Mouse (Mus musculus): ENCODE data around the gene Sctr. TPM values are rescaled to one million over a fixed set of nuclear protein-coding genes. Genes with fewer than 3 reads are reported as not detected.
A peak's percentile ranks its signal among the peaks of the same experiment; 100 is the strongest.

Gene Sctr
- polyA plus RNA-seq, 1 experiment from 2014 or later = 1.0 TPM

DNA sequence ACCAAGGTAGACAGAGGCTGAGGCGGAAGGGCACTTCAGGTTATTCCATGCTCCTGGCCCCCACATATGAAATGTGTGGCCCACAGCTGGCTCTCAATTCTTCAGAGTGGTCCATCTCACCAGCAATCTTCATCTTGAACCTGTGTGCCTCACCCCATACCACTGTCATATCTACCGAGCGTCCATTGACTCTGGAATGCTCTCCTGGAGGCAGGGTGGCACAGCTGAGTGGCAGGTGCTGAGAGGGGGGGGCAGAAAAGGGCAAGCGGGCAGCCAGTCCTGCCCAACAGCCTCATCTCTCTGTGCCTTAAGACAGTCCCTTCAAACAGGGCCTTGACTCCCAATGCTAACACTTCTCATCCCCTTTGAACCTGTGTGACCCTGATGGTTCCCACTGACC lies 64.4 kb downstream of the Sctr start:
- Histone ChIP-seq H3K36me3 (ENCODE audit: control insufficient read depth, insufficient read depth, low read length) (no peaks in the 10 kb centered on the region), H3K4me1 (ENCODE audit: control insufficient read depth, insufficient read depth, low read length) (peaks cover 9% of the 10 kb centered on the region), H3K4me2 (ENCODE audit: low read length) (no peak overlapping the region), H3K9me3 (replicated peaks; ENCODE audit: control insufficient read depth, low read length, poor library complexity, severe bottlenecking) (no peaks in the 10 kb centered on the region), H3K27ac (ENCODE audit: low read length) (no peak overlapping the region), H3K9ac (ENCODE audit: low read depth, low read length) (no peak overlapping the region), H3K4me3 (ENCODE audit: low read depth, low read length) (no peak overlapping the region), H3K27me3 (ENCODE audit: control insufficient read depth, insufficient read depth, low read depth, low read length) (peaks cover 21% of the 10 kb centered on the region)
- 93% methylated on average over 4 of the region's 4 CpGs for WGBS
- no peak for ATAC-seq

DNA sequence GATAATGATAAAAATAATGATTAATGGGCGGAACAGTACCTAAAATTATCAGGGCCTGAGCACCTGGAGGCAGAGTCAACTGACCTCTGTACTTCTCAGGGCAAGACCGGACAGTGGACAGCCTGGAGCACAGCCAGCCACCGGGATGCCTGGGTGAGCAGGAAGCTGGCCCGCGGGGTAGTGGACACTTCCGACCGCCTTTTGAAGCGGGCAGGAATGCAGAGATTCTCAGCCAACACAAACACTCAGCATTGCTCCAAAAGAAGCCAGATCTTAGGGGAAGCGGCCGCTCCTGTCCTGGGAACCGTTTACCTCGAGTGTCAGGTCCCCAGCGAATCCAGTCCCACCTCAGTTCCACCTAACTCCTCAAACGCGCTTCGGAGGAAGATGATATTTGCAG lies 66.2 kb downstream of the Sctr start:
- peak overlapping the region; percentile 34 for H3K4me3 ChIP-seq (ENCODE audit: low read depth, low read length)
- peaks cover 21% of the 10 kb centered on the region for H3K27me3 ChIP-seq (ENCODE audit: control insufficient read depth, insufficient read depth, low read depth, low read length)
- WGBS = 13% methylated on average over 16 of the region's 16 CpGs
- H3K4me2 ChIP-seq (ENCODE audit: low read length) = peak overlapping the region; percentile 75
- no peaks in the 10 kb centered on the region for H3K36me3 ChIP-seq (ENCODE audit: control insufficient read depth, insufficient read depth, low read length)
- H3K27ac ChIP-seq (ENCODE audit: low read length) = no peak overlapping the region
- H3K4me1 ChIP-seq (ENCODE audit: control insufficient read depth, insufficient read depth, low read length) = peaks cover 9% of the 10 kb centered on the region
- no peak overlapping the region for H3K9ac ChIP-seq (ENCODE audit: low read depth, low read length)
- ATAC-seq = no peak
- no peaks in the 10 kb centered on the region for H3K9me3 ChIP-seq (replicated peaks; ENCODE audit: control insufficient read depth, low read length, poor library complexity, severe bottlenecking)

DNA sequence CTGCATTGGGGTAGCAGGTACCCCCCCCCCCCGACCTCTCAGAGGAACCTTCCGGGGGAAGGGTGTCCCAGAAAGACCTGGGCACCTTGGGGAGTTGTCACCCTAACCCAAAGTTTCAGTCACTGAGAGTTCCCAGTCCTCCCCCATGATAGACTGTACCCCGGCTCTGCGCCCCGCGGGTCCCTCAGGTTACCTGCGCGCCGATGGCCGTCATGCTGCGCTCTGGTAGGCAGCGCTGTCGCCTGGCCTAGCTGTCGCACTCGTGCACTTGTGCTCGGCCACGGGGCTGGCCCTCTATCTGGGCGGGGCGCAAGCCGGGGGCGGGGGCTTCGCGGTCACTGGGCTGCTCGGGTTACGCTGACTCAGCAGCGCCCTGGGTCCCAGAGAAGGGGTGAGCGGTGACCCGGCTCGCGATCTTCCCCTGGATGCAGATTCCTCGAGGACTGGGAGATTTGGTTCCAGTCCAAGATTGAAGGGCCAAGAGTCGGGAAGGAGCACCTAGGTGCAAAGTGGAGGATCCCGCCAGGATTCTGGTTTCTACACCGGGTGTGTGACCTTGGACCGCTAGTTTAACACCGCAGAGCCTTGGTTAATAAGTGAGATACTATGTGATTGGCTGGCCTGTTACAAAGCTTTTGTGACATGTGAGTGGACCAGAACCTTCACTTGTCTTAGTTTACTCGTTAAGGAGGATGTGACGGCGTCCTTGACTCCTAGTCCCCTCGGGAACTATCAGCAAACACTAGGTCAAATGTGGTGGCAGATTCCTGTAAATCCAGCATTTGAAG lies 67.0 kb downstream of the Sctr start, which contains the start of gene Tmem37:
TSS of gene Tmem37 (minus strand) at position 556 of the 788 bp plus-strand sequence.
- H3K9ac ChIP-seq (ENCODE audit: low read depth, low read length) = peak within 1 kb of the TSS; percentile 56
- H3K4me3 ChIP-seq (ENCODE audit: low read depth, low read length) = peak within 1 kb of the TSS; percentile 34
- H3K4me1 ChIP-seq (ENCODE audit: control insufficient read depth, insufficient read depth, low read length) = peaks cover 9% of the 10 kb centered on the region
- peak; percentile 73 for ATAC-seq
- 1% methylated on average over 40 of the region's 40 CpGs for WGBS
- H3K27ac ChIP-seq (ENCODE audit: low read length) = no peak within 1 kb of the TSS
- H3K9me3 ChIP-seq (replicated peaks; ENCODE audit: control insufficient read depth, low read length, poor library complexity, severe bottlenecking) = no peaks in the 10 kb centered on the region
- H3K27me3 ChIP-seq (ENCODE audit: control insufficient read depth, insufficient read depth, low read depth, low read length) = peaks cover 21% of the 10 kb centered on the region
- peak within 1 kb of the TSS; percentile 75 for H3K4me2 ChIP-seq (ENCODE audit: low read length)
- no peaks in the 10 kb centered on the region for H3K36me3 ChIP-seq (ENCODE audit: control insufficient read depth, insufficient read depth, low read length)

DNA sequence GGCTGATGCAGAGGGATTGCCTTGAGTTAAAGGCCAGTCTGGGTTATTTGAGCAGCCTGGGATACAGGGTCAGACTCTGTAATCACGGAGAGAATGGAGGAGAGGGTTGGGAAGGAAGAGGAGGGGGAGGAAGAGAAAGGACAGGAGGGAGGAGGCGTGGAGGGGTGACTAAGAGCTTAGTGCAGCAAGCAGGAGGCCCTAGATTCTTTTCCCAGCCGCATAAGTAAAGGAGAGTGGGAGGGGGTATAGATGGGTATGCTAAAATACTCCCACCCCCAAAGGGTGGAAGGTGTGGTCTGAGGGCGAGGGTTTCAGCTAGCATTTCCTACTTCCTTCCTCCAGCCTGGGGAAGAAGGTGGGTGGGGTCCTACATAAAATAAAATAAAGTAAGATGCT lies 67.6 kb downstream of the Sctr start:
- Histone ChIP-seq H3K9me3 (replicated peaks; ENCODE audit: control insufficient read depth, low read length, poor library complexity, severe bottlenecking) (no peaks in the 10 kb centered on the region), H3K4me1 (ENCODE audit: control insufficient read depth, insufficient read depth, low read length) (peaks cover 9% of the 10 kb centered on the region), H3K27me3 (ENCODE audit: control insufficient read depth, insufficient read depth, low read depth, low read length) (peaks cover 21% of the 10 kb centered on the region), H3K27ac (ENCODE audit: low read length) (no peak overlapping the region), H3K9ac (ENCODE audit: low read depth, low read length) (no peak overlapping the region), H3K4me3 (ENCODE audit: low read depth, low read length) (no peak overlapping the region), H3K36me3 (ENCODE audit: control insufficient read depth, insufficient read depth, low read length) (no peaks in the 10 kb centered on the region), H3K4me2 (ENCODE audit: low read length) (no peak overlapping the region)
- WGBS = 27% methylated on average over 4 of the region's 4 CpGs
- ATAC-seq = no peak

DNA sequence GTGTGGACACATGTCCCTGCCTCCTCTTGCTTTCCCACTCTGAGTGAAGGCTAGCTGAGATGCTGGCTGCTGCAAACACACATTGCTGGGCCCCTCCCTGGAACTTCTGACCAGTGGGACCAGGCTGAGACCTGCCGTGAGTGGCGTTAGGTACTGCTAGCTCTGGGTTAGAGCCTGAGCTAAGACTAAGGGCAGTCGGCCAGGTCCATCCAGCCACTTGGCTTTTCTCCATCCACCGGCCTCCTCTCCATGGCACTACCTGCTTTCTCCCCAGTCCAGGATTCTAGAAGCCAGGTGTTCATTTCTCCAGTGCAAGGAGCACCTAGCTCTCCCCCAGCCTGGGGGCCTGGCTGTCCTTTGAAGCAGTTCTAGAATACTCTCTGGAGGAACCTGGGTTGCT lies 68.2 kb downstream of the Sctr start:
- Histone ChIP-seq H3K4me1 (ENCODE audit: control insufficient read depth, insufficient read depth, low read length) (peaks cover 9% of the 10 kb centered on the region), H3K9ac (ENCODE audit: low read depth, low read length) (no peak overlapping the region), H3K4me2 (ENCODE audit: low read length) (no peak overlapping the region), H3K9me3 (replicated peaks; ENCODE audit: control insufficient read depth, low read length, poor library complexity, severe bottlenecking) (no peaks in the 10 kb centered on the region), H3K4me3 (ENCODE audit: low read depth, low read length) (no peak overlapping the region), H3K27ac (ENCODE audit: low read length) (no peak overlapping the region), H3K27me3 (ENCODE audit: control insufficient read depth, insufficient read depth, low read depth, low read length) (peaks cover 21% of the 10 kb centered on the region), H3K36me3 (ENCODE audit: control insufficient read depth, insufficient read depth, low read length) (no peaks in the 10 kb centered on the region)
- WGBS = 63% methylated on average over 4 of the region's 4 CpGs
- no peak for ATAC-seq

DNA sequence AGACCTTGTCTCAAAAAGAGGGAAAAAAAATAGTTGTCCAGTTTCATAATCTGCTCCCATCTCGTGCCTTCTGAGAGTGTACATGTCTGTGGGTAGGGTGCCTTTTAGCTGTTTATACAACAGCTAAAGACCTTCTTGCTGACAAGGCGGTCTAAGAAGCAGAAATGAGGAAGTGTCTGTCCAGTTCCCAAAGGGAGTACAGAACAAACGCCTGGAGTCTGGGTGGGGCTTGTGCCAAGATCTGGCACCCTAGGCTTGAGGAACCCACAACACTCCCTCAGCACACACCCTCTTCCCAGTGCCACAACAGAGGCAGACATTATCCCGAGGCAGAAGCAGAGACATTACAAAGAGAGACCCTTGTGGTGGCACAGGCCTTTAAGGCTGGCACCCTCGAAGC lies 68.8 kb downstream of the Sctr start:
- Histone ChIP-seq H3K9ac (ENCODE audit: low read depth, low read length) (no peak overlapping the region), H3K27me3 (ENCODE audit: control insufficient read depth, insufficient read depth, low read depth, low read length) (peaks cover 21% of the 10 kb centered on the region), H3K4me2 (ENCODE audit: low read length) (no peak overlapping the region), H3K9me3 (replicated peaks; ENCODE audit: control insufficient read depth, low read length, poor library complexity, severe bottlenecking) (no peaks in the 10 kb centered on the region), H3K36me3 (ENCODE audit: control insufficient read depth, insufficient read depth, low read length) (no peaks in the 10 kb centered on the region), H3K4me1 (ENCODE audit: control insufficient read depth, insufficient read depth, low read length) (peaks cover 9% of the 10 kb centered on the region), H3K4me3 (ENCODE audit: low read depth, low read length) (no peak overlapping the region), H3K27ac (ENCODE audit: low read length) (no peak overlapping the region)
- WGBS = 92% methylated on average over 5 of the region's 5 CpGs
- no peak for ATAC-seq

DNA sequence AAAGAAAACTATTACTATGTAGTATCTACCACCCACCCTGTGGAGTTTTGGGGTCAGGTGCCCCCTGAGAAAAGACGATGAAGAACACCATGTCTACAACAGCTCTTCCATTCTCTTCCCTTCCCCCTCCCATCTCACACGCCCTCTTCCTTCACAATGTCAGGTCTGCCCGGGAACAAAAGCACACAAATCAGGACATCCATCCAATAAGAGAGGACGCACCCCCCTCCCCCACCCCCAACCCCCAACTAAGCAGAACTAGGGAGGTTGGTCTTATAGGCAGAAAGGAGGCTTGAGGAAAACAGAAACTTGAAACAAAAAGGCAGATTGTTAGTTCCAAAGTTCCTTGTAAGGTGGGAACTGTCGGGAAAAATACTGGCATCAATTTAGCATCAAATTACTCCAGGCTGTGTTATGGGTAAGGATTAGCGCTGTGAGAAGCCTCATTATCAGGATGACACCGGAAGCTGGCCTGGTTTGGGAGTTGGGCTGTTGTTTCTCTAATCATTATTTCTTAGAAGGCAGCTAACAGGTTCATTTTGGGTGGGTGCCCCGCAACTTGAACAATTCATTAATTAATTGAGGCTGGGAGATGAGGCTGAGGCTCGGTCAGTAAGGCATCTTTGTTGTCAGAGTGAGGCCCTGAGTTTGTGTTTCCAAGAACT lies 71.2 kb downstream of the Sctr start:
- Histone ChIP-seq H3K27me3 (ENCODE audit: control insufficient read depth, insufficient read depth, low read depth, low read length) (peaks cover 9% of the 10 kb centered on the region), H3K36me3 (ENCODE audit: control insufficient read depth, insufficient read depth, low read length) (no peaks in the 10 kb centered on the region), H3K27ac (ENCODE audit: low read length) (no peak overlapping the region), H3K4me1 (ENCODE audit: control insufficient read depth, insufficient read depth, low read length) (peaks cover 6% of the 10 kb centered on the region), H3K9me3 (replicated peaks; ENCODE audit: control insufficient read depth, low read length, poor library complexity, severe bottlenecking) (no peaks in the 10 kb centered on the region), H3K4me3 (ENCODE audit: low read depth, low read length) (no peak overlapping the region), H3K9ac (ENCODE audit: low read depth, low read length) (no peak overlapping the region), H3K4me2 (ENCODE audit: low read length) (no peak overlapping the region)
- ATAC-seq = no peak
- WGBS = 10% methylated on average over 9 of the region's 9 CpGs

DNA sequence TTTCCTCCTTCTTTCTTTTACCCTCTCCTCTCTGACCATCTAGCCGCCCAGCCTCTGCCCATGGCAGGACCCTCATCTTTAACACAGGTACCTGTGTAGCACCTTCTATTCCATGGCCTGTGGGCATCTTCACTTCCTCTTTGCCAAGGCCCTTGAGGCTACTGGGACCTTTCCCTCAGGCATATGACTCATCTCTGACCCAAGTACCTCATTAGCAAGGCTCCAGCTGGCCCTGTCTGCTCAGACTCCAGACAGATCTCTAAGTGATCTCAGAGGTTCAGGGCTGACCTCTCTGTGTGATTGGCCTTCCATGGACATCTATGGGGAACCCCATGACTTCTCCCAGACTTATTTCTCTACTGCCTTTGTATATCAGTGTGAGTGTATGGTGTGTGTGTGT lies 73.9 kb downstream of the Sctr start:
- H3K27me3 ChIP-seq (ENCODE audit: control insufficient read depth, insufficient read depth, low read depth, low read length) = no peaks in the 10 kb centered on the region

DNA sequence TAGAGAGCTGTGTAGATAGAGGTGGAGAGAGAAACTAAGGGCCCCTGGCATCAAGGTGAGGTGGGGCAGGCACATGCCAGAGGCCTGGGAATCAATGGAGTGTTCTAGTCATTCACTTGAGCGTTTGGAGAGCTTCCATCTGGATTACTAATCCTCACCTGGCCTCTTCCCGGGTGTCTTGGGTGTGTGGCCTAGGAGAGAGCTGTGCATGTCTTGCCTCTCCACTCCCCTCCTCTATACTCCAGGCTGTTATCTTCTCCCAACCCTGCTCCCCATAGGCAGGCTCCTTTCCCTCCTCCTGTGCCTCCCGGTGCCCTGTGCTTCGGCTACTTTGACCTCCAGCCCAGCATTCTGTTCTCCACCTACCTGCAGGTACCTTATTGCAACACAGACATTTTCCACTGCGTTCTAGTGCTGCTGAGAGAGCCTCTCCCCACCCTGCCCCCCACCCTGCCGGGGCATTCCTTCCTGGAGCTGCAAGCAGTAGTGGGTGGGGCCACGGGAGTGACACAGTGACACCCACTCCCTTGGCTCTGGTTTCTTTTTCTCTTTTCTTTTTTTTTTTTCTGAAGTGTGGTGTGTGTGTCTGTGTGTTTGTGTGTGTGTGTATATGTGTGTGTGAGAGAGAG lies 76.4 kb downstream of the Sctr start:
- Histone ChIP-seq H3K27ac (ENCODE audit: low read length) (no peak overlapping the region), H3K36me3 (ENCODE audit: control insufficient read depth, insufficient read depth, low read length) (no peaks in the 10 kb centered on the region), H3K9ac (ENCODE audit: low read depth, low read length) (no peak overlapping the region), H3K4me2 (ENCODE audit: low read length) (no peak overlapping the region), H3K9me3 (replicated peaks; ENCODE audit: control insufficient read depth, low read length, poor library complexity, severe bottlenecking) (no peaks in the 10 kb centered on the region), H3K4me1 (ENCODE audit: control insufficient read depth, insufficient read depth, low read length) (no peaks in the 10 kb centered on the region), H3K4me3 (ENCODE audit: low read depth, low read length) (no peak overlapping the region), H3K27me3 (ENCODE audit: control insufficient read depth, insufficient read depth, low read depth, low read length) (no peaks in the 10 kb centered on the region)
- ATAC-seq = no peak
- WGBS = 43% methylated on average over 7 of the region's 7 CpGs

More for the DNA sequence above, 73.9 kb downstream of the Sctr start:
- Histone ChIP-seq H3K4me2 (ENCODE audit: low read length) (no peak overlapping the region), H3K36me3 (ENCODE audit: control insufficient read depth, insufficient read depth, low read length) (no peaks in the 10 kb centered on the region), H3K9ac (ENCODE audit: low read depth, low read length) (no peak overlapping the region), H3K27ac (ENCODE audit: low read length) (no peak overlapping the region), H3K4me3 (ENCODE audit: low read depth, low read length) (no peak overlapping the region), H3K4me1 (ENCODE audit: control insufficient read depth, insufficient read depth, low read length) (no peaks in the 10 kb centered on the region), H3K9me3 (replicated peaks; ENCODE audit: control insufficient read depth, low read length, poor library complexity, severe bottlenecking) (no peaks in the 10 kb centered on the region)
- ATAC-seq = no peak
- 100% methylated on average over 1 of the region's 1 CpGs for WGBS

Data from midbrain, embryonic 16.5 days (tissue).